In genomic region chr7:119010854-119011529, GRCm38 (mm10) we compare ENCODE assay signal across 8 mouse cellular contexts. TPM values are rescaled to one million over a fixed set of nuclear protein-coding genes. Genes with fewer than 3 reads are reported as not detected.
DNase-seq lines count a peak whose midpoint lies in the region; ATAC-seq and TF ChIP-seq lines count a peak whose summit lies in the region.

No protein-coding gene starts in this region.

- H3K27me3 ChIP-seq in kidney, embryonic 15.5 days: no peaks in the 10 kb centered on the region

- in situ Hi-C loops in ES-E14 (cut with MboI; ENCODE audit: low sequenced_read_pairs in 2 of 2, unreplicated experiment in 2 of 2): loop anchor here in 1 of 2 experiments (5.0 to 10.0 kb wide), 2 partner anchors 416 to 504 kb away; partner anchors contain the start of gene Acsm5

- no peak overlapping the region for H3K27ac ChIP-seq in ES-E14 (ENCODE audit: insufficient read depth, low read depth, low read length, poor library complexity, severe bottlenecking)
- no peak overlapping the region for H3K27ac ChIP-seq in kidney, embryonic 15.5 days

- TF ChIP-seq CTCF in lung, adult 2 months (IDR thresholded peaks at IDR 0.05; ENCODE audit: insufficient read depth, low read length): peak; percentile 45; the same call in 1 of the 2 replicates

- no peak overlapping the region for H3K4me3 ChIP-seq in ES-E14 (ENCODE audit: insufficient read depth in 1 of 2, low read depth in 1 of 2, low read length in 2 of 2, poor library complexity in 1 of 2, severe bottlenecking in 1 of 2)
- no peak overlapping the region for H3K4me3 ChIP-seq in kidney, embryonic 15.5 days (replicated peaks)
- no peak overlapping the region for H3K4me3 ChIP-seq in lung, adult 2 months (replicated peaks; ENCODE audit: extremely low read depth, low read depth, low read length)

- peak; percentile 53 for DNase-seq in 416B (ENCODE audit: low read depth)
- DNase-seq in ES-E14 (ENCODE audit: low read depth, low spot score): peak; percentile 83
- DNase-seq in cerebellum, adult 9-10 months: peak; percentile 73
- DNase-seq in frontal cortex, postnatal 14 days (ENCODE audit: low spot score in 2 of 2): peak; percentile 52 to 88
- DNase-seq in lung, adult 2 months: peak; percentile 60
- peak; percentile 65 for DNase-seq in retina, postnatal 7 days (ENCODE audit: low read depth, low spot score)
- DNase-seq in T-cell, adult 2 months (ENCODE audit: low spot score): no peak

- H3K4me1 ChIP-seq in ES-E14 (ENCODE audit: control insufficient read depth in 2 of 2, insufficient read depth in 2 of 2, low read length in 2 of 2, poor library complexity in 1 of 2): no peaks in the 10 kb centered on the region
- H3K4me1 ChIP-seq in kidney, embryonic 15.5 days: no peaks in the 10 kb centered on the region
- no peaks in the 10 kb centered on the region for H3K4me1 ChIP-seq in lung, adult 2 months (ENCODE audit: control insufficient read depth, insufficient read depth, low read length)

- H3K9ac ChIP-seq in ES-E14 (ENCODE audit: insufficient read depth, low read depth, low read length, poor library complexity, severe bottlenecking): no peak overlapping the region
- H3K9ac ChIP-seq in kidney, embryonic 15.5 days: no peak overlapping the region

- no peak for TF ChIP-seq POLR2A in lung, adult 2 months (IDR thresholded peaks at IDR 0.05; ENCODE audit: borderline replicate concordance, extremely low read depth, low read depth, low read length)

- ATAC-seq in kidney, embryonic 15.5 days (replicated peaks; ENCODE audit: low FRiP score): peak; percentile 40

- no peaks in the 10 kb centered on the region for H3K9me3 ChIP-seq in ES-E14 (ENCODE audit: control insufficient read depth, insufficient read depth, low read depth, low read length)
- H3K9me3 ChIP-seq in kidney, embryonic 15.5 days (replicated peaks): no peaks in the 10 kb centered on the region

- no peaks in the 10 kb centered on the region for H3K36me3 ChIP-seq in ES-E14 (ENCODE audit: control insufficient read depth, insufficient read depth, low read length, poor library complexity, severe bottlenecking)
- no peaks in the 10 kb centered on the region for H3K36me3 ChIP-seq in kidney, embryonic 15.5 days

- no peak overlapping the region for H3K4me2 ChIP-seq in kidney, embryonic 15.5 days

- WGBS in kidney, embryonic 15.5 days: 19% methylated on average over 5 of the region's 5 CpGs
- 15% methylated on average over 5 of the region's 5 CpGs for WGBS in lung, adult 2 months

TF ChIP-seq in ES-E14, 5 proteins besides CTCF, POLR2A, EP300 and RAD21:
- TF ChIP-seq HCFC1 (IDR thresholded peaks at IDR 0.05; ENCODE audit: borderline replicate concordance, insufficient read depth, low read length) (no peak), ZNF384 (IDR thresholded peaks at IDR 0.05; ENCODE audit: low read depth, low read length) (no peak), ZC3H11A (IDR thresholded peaks at IDR 0.05; ENCODE audit: borderline replicate concordance, low read depth, low read length) (peak; percentile 87), MAFK (IDR thresholded peaks at IDR 0.05; ENCODE audit: insufficient read depth, low read depth, low read length) (peak; percentile 67), CHD2 (IDR thresholded peaks at IDR 0.05; ENCODE audit: low read depth, low read length) (no peak)

RNA-seq across cellular contexts. Expression of gene Gprc5b, which starts 16.0 kb away (rescaled TPM):
- total RNA-seq in ES-E14 (2012; rRNA removed): 7.3 and 22.3 TPM in 2 replicates
- 4.7 and 7.5 TPM in 2 replicates for polyA plus RNA-seq in kidney, embryonic 15.5 days (2015; fragmentation: Nextera tagmentation; extraction: Ambion mirVana)
- 31.3 and 46.6 TPM in 2 replicates for polyA plus RNA-seq in lung, adult 2 months (2012; rRNA removed)
